Mouse (Mus musculus): ENCODE data around the gene Olfr1359. TPM values are rescaled to one million over a fixed set of nuclear protein-coding genes. Genes with fewer than 3 reads are reported as not detected.

Olfr1359 gene
- polyA plus RNA-seq (2012; rRNA removed): not detected in 2 replicates

DNA sequence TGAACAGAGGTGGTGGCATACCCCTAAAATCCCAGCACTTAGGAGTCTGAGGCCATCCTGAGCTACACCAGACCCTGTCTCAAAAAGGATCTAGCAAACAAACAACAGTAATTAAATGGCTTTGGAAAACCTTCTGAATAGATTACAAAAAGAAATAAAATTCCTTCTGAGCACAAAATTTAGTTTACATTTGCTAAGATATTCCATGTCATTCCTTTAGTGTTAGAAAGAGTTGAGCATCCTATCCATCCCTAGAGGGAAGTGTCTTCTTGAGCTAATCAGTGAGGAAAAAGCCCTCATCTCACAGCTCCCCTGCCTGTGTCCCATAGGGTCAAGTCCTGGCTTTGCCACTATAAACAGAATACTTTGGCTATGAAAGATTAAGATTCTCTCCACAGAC lies at the start of gene Olfr1359:
Gene Olfr1359 (plus strand): TSS at position 301 of the 400 bp plus-strand sequence.

DNA sequence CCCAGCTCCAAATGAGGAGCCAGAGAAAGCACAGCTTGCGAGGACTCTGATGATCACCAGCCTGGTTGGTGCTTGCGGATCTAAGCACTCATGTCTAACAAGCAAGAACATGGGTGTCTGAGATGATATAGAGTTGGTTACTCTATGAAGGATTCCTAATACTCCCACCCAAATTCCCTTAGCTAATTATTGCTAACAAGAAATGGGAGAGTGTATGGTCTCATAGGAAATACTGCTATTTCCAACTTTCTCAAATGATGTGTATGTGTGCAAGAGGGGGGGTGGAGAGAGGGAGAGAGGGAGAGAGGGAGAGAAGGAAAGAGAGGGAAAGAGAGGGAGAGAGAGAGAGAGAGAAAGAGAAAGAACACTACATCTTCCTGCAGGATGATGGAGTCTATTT lies 34.6 kb upstream of the Olfr1359 start, which contains the start of gene Olfr1361:
Gene Olfr1361 (minus strand): TSS at position 101 of the 400 bp plus-strand sequence.

GRCm38 (mm10) chr13:21677305-21677704 lies 20.6 kb upstream of the Olfr1359 start, which contains the start of gene Olfr1360:
TSS of gene Olfr1360 (minus strand) at chr13:21677405.

DNA sequence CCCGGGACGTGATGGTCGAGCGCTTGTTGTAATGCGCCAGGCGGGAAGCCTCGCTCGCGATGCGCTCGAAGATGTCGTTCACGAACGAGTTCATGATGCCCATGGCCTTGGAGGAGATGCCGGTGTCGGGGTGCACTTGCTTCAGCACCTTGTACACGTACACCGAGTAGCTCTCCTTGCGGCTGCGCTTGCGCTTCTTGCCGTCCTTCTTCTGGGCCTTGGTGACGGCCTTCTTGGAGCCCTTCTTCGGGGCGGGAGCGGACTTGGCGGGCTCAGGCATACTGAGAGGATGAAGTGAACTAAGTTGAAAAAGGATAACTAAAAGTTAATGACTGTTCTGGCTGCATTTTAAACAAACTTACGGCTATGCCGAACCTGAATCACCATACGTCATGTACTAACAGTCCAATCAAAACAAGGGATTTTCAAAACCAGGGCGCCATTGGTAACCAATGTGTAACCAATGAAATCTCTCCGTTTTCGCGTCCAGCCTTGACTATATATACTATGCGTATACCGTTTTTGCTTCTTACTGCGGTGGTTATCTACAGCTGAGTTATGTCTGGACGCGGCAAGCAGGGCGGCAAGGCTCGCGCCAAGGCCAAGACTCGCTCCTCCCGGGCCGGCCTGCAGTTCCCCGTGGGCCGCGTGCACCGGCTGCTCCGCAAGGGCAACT lies 18.1 kb downstream of the Olfr1359 start, which contains the start of the genes Hist1h2bl and Hist1h2ai:
Gene Hist1h2bl (minus strand): TSS at position 280 of the 676 bp plus-strand sequence.
Gene Hist1h2ai (plus strand): TSS at position 559 of the 676 bp plus-strand sequence.

GRCm38 (mm10) chr13:21717397-21718357 lies 19.8 kb downstream of the Olfr1359 start, which contains the start of gene Hist1h3h:
TSS of gene Hist1h3h (plus strand) at chr13:21717659.

DNA sequence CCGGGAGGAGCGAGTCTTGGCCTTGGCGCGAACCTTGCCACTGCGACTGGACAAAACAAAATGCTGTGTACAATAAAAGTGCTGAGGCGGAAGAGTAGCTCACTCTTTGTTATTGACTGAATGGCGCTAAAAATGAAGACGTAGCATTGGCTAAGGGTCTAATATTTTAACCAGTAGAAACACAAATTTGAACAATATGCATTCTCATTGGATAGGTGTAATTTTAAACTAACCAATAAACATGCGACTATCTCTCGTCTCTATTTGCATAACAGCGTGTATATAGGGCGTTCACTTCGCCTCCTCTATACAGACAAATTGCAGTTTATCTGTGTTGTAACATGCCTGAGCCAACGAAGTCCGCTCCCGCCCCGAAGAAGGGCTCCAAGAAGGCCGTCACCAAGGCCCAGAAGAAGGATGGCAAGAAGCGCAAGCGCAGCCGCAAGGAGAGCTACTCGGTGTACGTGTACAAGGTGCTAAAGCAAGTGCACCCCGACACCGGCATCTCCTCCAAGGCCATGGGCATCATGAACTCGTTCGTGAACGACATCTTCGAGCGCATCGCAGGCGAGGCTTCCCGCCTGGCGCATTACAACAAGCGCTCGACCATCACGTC lies 24.0 kb downstream of the Olfr1359 start, which contains the start of gene Hist1h2bm:
Gene Hist1h2bm (plus strand): TSS at position 288 of the 616 bp plus-strand sequence.

DNA sequence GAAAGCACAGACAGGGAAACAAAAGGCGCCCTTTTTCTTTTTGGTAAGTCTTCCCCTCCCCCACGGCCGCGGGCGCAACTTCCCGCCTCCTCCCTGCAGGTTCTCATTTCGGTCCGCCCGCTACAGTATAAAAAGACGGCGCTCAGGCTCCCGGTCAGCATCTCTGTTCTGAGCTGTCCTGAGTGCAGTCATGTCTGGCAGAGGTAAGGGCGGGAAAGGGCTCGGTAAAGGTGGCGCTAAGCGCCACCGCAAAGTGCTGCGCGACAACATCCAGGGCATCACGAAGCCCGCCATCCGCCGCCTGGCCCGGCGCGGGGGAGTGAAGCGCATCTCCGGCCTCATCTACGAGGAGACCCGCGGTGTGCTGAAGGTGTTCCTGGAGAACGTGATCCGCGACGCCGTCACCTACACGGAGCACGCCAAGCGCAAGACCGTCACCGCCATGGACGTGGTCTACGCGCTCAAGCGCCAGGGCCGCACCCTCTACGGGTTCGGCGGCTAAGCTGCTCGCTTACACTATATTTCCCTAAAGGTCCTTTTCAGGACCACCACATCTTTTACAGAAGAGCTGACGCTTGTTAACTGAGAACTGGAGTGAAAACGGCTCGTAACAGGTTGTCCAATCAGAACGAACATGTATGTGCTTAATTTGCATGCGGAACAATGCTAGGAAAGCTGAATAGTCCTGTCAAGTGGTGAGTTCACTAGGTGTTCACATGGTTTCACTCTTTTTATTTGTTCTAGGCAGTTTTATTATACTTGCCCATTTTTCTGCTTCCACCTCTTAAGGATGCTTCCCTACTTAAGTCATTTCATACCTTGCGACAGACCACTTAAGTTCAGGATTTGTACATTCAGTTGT lies 37.2 kb downstream of the Olfr1359 start, which contains the start of gene Hist1h4j:
Gene Hist1h4j (plus strand): TSS at position 159 of the 862 bp plus-strand sequence.

DNA sequence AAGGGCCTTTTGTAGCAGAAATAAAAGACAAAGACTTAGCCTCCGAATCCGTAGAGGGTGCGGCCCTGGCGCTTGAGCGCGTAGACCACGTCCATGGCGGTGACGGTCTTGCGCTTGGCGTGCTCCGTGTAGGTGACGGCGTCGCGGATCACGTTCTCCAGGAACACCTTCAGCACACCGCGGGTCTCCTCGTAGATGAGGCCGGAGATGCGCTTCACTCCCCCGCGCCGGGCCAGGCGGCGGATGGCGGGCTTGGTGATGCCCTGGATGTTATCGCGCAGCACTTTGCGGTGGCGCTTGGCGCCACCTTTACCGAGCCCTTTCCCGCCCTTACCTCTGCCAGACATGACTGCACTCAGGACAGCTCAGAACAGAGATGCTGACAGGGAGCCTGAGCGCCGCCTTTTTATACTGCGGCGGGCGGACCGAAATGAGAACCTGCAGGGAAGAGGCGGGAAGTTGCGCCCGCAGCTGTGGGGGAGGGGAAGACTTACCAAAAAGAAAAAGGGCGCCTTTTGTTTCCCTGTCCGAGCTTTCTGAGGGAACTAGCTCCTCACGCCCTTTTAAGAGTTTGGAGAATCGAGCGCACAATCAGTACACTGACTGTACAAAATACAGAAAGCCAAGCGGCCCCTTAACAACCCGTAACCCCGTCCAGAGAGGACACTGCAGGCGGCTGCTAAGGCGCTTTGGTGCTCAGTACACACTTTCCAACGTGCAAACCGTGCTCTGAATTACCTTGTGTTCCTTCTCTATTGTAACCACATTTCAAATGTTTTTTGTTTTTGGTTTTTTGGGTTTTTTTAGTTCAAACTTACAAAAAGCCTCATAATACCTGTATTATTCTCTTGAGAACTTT lies 52.5 kb downstream of the Olfr1359 start, which contains the start of gene Hist1h4k:
Gene Hist1h4k (minus strand): TSS at position 347 of the 859 bp plus-strand sequence.

DNA sequence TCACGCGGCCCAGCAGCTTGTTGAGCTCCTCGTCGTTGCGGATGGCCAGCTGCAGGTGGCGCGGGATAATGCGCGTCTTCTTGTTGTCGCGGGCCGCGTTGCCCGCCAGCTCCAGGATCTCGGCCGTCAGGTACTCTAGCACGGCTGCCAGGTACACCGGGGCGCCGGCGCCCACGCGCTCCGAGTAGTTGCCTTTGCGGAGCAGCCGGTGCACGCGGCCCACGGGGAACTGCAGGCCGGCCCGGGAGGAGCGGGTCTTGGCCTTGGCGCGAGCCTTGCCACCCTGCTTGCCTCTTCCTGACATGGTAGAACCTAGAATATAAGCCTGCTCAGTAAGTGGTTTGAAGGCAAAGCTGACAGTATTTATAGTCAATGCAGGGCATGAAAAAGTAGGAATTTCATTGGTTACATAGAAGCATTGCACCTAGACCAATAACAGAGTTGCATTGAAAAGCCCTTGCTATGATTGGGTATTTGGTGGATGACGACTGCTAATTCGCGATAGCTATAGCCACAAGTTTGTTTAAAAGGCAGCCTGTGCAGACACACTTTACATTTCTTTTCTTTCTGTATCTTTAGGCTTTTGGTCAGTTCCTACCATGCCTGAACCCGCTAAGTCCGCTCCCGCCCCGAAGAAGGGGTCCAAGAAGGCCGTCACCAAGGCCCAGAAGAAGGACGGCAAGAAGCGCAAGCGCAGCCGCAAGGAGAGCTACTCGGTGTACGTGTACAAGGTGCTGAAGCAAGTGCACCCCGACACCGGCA lies 55.8 kb downstream of the Olfr1359 start, which contains the start of the genes Hist1h2ak and Hist1h2bn:
Gene Hist1h2ak (minus strand): TSS at position 304 of the 762 bp plus-strand sequence.
Gene Hist1h2bn (plus strand): TSS at position 600 of the 762 bp plus-strand sequence.

Other genes starting within 250 kb of the Olfr1359 start
- 39.3 and 43.0 TPM in 2 replicates for gene Zscan26, start 244.4 kb upstream of the Olfr1359 start, polyA plus RNA-seq (2012; rRNA removed)
- 0.78 and 0.91 TPM in 2 replicates for gene Nkapl, start 229.6 kb upstream of the Olfr1359 start, polyA plus RNA-seq (2012; rRNA removed)
- 6.5 and 7.1 TPM in 2 replicates for gene Zkscan4, start 219.2 kb upstream of the Olfr1359 start, polyA plus RNA-seq (2012; rRNA removed)
- not detected in 2 replicates for gene Gm10065, start 218.7 kb upstream of the Olfr1359 start, polyA plus RNA-seq (2012; rRNA removed)
- gene AK157302, start 202.9 kb upstream of the Olfr1359 start, polyA plus RNA-seq (2012; rRNA removed): 0.43 and 0.57 TPM in 2 replicates
- 3.5 and 11.8 TPM in 2 replicates for gene Gm11273, start 196.7 kb upstream of the Olfr1359 start, polyA plus RNA-seq (2012; rRNA removed)
- 7.2 and 7.3 TPM in 2 replicates for gene Zkscan8, start 167.0 kb upstream of the Olfr1359 start, polyA plus RNA-seq (2012; rRNA removed)
- gene Olfr1366, start 155.3 kb upstream of the Olfr1359 start, polyA plus RNA-seq (2012; rRNA removed): not detected in 2 replicates
- gene Olfr1535, start 138.2 kb upstream of the Olfr1359 start, polyA plus RNA-seq (2012; rRNA removed): not detected in 2 replicates
- gene Olfr1364, start 116.4 kb upstream of the Olfr1359 start, polyA plus RNA-seq (2012; rRNA removed): not detected in 2 replicates
- not detected in 2 replicates for gene Olfr1362, start 84.1 kb upstream of the Olfr1359 start, polyA plus RNA-seq (2012; rRNA removed)
- not detected in 2 replicates for gene Olfr11, start 55.6 kb upstream of the Olfr1359 start, polyA plus RNA-seq (2012; rRNA removed)
- not detected in 2 replicates for gene Olfr1361, start 34.7 kb upstream of the Olfr1359 start, polyA plus RNA-seq (2012; rRNA removed)
- gene Olfr1360, start 20.7 kb upstream of the Olfr1359 start, polyA plus RNA-seq (2012; rRNA removed): not detected in 2 replicates
- gene Hist1h2bl, start 18.0 kb downstream of the Olfr1359 start, polyA plus RNA-seq (2012; rRNA removed): 1.0 and 1.4 TPM in 2 replicates
- gene Hist1h2ai, start 18.3 kb downstream of the Olfr1359 start, polyA plus RNA-seq (2012; rRNA removed): 3.4 and 7.2 TPM in 2 replicates
- gene Hist1h3h, start 19.5 kb downstream of the Olfr1359 start, polyA plus RNA-seq (2012; rRNA removed): 7.7 and 8.9 TPM in 2 replicates
- gene Hist1h2bm, start 23.9 kb downstream of the Olfr1359 start, polyA plus RNA-seq (2012; rRNA removed): 2.3 and 3.4 TPM in 2 replicates
- 4.5 TPM in 2 replicates for gene Hist1h4j, start 37.0 kb downstream of the Olfr1359 start, polyA plus RNA-seq (2012; rRNA removed)
- gene Hist1h4k, start 52.4 kb downstream of the Olfr1359 start, polyA plus RNA-seq (2012; rRNA removed): 5.4 and 10.0 TPM in 2 replicates
- 4.8 and 5.9 TPM in 2 replicates for gene Hist1h2ak, start 55.7 kb downstream of the Olfr1359 start, polyA plus RNA-seq (2012; rRNA removed)
- gene Hist1h2bn, start 56.0 kb downstream of the Olfr1359 start, polyA plus RNA-seq (2012; rRNA removed): 1.6 and 3.0 TPM in 2 replicates
- gene Hist1h1b, start 82.5 kb downstream of the Olfr1359 start, polyA plus RNA-seq (2012; rRNA removed): 0.70 and 1.2 TPM in 2 replicates
- 6.0 and 8.7 TPM in 2 replicates for gene Hist1h3i, start 85.3 kb downstream of the Olfr1359 start, polyA plus RNA-seq (2012; rRNA removed)
- 1.2 and 1.3 TPM in 2 replicates for gene Hist1h2an, start 89.1 kb downstream of the Olfr1359 start, polyA plus RNA-seq (2012; rRNA removed)
- gene Hist1h2bp, start 89.3 kb downstream of the Olfr1359 start, polyA plus RNA-seq (2012; rRNA removed): 0.28 and 0.64 TPM in 2 replicates
- gene Hist1h2bq, start 112.1 kb downstream of the Olfr1359 start, polyA plus RNA-seq (2012; rRNA removed): 1.2 and 3.8 TPM in 2 replicates
- not detected in 2 replicates for gene Hist1h2ao, start 112.4 kb downstream of the Olfr1359 start, polyA plus RNA-seq (2012; rRNA removed)
- not detected in 2 replicates for gene Hist1h4m, start 113.6 kb downstream of the Olfr1359 start, polyA plus RNA-seq (2012; rRNA removed)
- gene Hist1h4n, start 134.1 kb downstream of the Olfr1359 start, polyA plus RNA-seq (2012; rRNA removed): 7.9 and 9.3 TPM in 2 replicates
- 8.6 and 10.7 TPM in 2 replicates for gene Hist1h2ap, start 135.4 kb downstream of the Olfr1359 start, polyA plus RNA-seq (2012; rRNA removed)
- 1.7 and 2.6 TPM in 2 replicates for gene Hist1h2br, start 135.6 kb downstream of the Olfr1359 start, polyA plus RNA-seq (2012; rRNA removed)
- 12.3 and 13.4 TPM in 2 replicates for gene Zfp184, start 247.0 kb downstream of the Olfr1359 start, polyA plus RNA-seq (2012; rRNA removed)